Mouse (Mus musculus) retina, embryonic 14.5 days (tissue): Measurements from ENCODE around the gene Khsrp.

Source experiments
- DNase-seq: peaks from one replicate; pipeline ENCODE4 v3.0.0-alpha.2; 2015; ENCODE audit warnings: low spot score

Khsrp gene

GRCm38 (mm10) chr17:57030931-57031660 is at the start of gene Khsrp:
Gene Khsrp, minus strand, starts transcription at chr17:57031522.
- DNase-seq, result peak; percentile 54

GRCm38 (mm10) chr17:57079919-57080318 is 48.6 kb upstream of the Khsrp start:
- no peak for DNase-seq

GRCm38 (mm10) chr17:57078336-57078735 is 47.0 kb upstream of the Khsrp start, which contains the start of gene Dennd1c:
Gene Dennd1c, minus strand, starts transcription at chr17:57078514.
- no peak for DNase-seq

GRCm38 (mm10) chr17:57076916-57077315 is 45.6 kb upstream of the Khsrp start:
- DNase-seq, result no peak

GRCm38 (mm10) chr17:57070699-57071098 is 39.4 kb upstream of the Khsrp start:
- peak; percentile 80 for DNase-seq

GRCm38 (mm10) chr17:57070272-57070671 is 39.0 kb upstream of the Khsrp start:
- no peak for DNase-seq

- DNase-seq, result no peak
Observed at GRCm38 (mm10) chr17:57066908-57067307, 35.6 kb upstream of the Khsrp start.

- no peak for DNase-seq
Observed at GRCm38 (mm10) chr17:57063031-57063430, 31.7 kb upstream of the Khsrp start.

GRCm38 (mm10) chr17:57062548-57062947 is 31.2 kb upstream of the Khsrp start:
- DNase-seq, result no peak

- no peak for DNase-seq
Observed at GRCm38 (mm10) chr17:57062011-57062521, 30.7 kb upstream of the Khsrp start.

GRCm38 (mm10) chr17:57061069-57061468 is 29.7 kb upstream of the Khsrp start:
- DNase-seq, result no peak

- peak; percentile 98 for DNase-seq
Observed at GRCm38 (mm10) chr17:57060231-57060801, 29.0 kb upstream of the Khsrp start.

GRCm38 (mm10) chr17:57059486-57059977 is 28.2 kb upstream of the Khsrp start, which contains the start of gene Slc25a23:
Gene Slc25a23, minus strand, starts transcription at chr17:57059863.
- peak; percentile 84 for DNase-seq

- DNase-seq, result peak; percentile 18
Observed at GRCm38 (mm10) chr17:57058891-57059485, 27.7 kb upstream of the Khsrp start, which contains the start of gene Crb3. Gene Crb3, plus strand, starts transcription at chr17:57059105.

- DNase-seq, result no peak
Observed at GRCm38 (mm10) chr17:57056246-57056645, 24.9 kb upstream of the Khsrp start.

- peak; percentile 32 for DNase-seq
Observed at GRCm38 (mm10) chr17:57051679-57052078, 20.4 kb upstream of the Khsrp start.

- DNase-seq, result no peak
Observed at GRCm38 (mm10) chr17:57048816-57049215, 17.5 kb upstream of the Khsrp start.

GRCm38 (mm10) chr17:57047406-57047805 is 16.1 kb upstream of the Khsrp start:
- DNase-seq, result no peak

GRCm38 (mm10) chr17:57041554-57041953 is 10.2 kb upstream of the Khsrp start, which contains the start of gene Slc25a41:
Gene Slc25a41, minus strand, starts transcription at chr17:57041654.
- DNase-seq, result no peak

- DNase-seq, result no peak
Observed at GRCm38 (mm10) chr17:57038978-57039377, 7.7 kb upstream of the Khsrp start.

GRCm38 (mm10) chr17:57032854-57033253 is 1.5 kb upstream of the Khsrp start:
- no peak for DNase-seq

GRCm38 (mm10) chr17:57031661-57032420 is 519 bp upstream of the Khsrp start:
- DNase-seq, result peak; percentile 100
